Mouse (Mus musculus) CD4-positive naive resting alpha-beta T cell, adult 57 days (primary cell): ENCODE results near the gene Olfr657. TPM values are rescaled to one million over a fixed set of nuclear protein-coding genes. Genes with fewer than 3 reads are reported as not detected.

Source experiments
- total RNA-seq: library from RNA; stranded (reverse); gene quantifications from one replicate; pipeline ENCODE4 v1.2.4, GENCODE M21; 2023

Gene Olfr657
- total RNA-seq, result not detected

GRCm38 (mm10) chr7:104624494-104624893 lies at the start of gene Olfr657:
TSS of gene Olfr657 (plus strand) at chr7:104624794.

GRCm38 (mm10) chr7:104577014-104577413 lies 47.6 kb upstream of the Olfr657 start, which contains the start of gene Olfr653:
TSS of gene Olfr653 (plus strand) at chr7:104577314.

GRCm38 (mm10) chr7:104586725-104587124 lies 37.9 kb upstream of the Olfr657 start, which contains the start of gene Olfr654:
TSS of gene Olfr654 (plus strand) at chr7:104587025.

GRCm38 (mm10) chr7:104601679-104602078 lies 22.9 kb upstream of the Olfr657 start, which contains the start of gene Olfr655:
TSS of gene Olfr655 (minus strand) at chr7:104601779.

GRCm38 (mm10) chr7:104613655-104614054 lies 10.9 kb upstream of the Olfr657 start, which contains the start of gene Olfr656:
TSS of gene Olfr656 (plus strand) at chr7:104613955.

GRCm38 (mm10) chr7:104646841-104647482 lies 22.4 kb downstream of the Olfr657 start, which contains the start of gene Olfr658:
TSS of gene Olfr658 (minus strand) at chr7:104647305.

GRCm38 (mm10) chr7:104666453-104666852 lies 41.9 kb downstream of the Olfr657 start, which contains the start of gene Olfr659:
TSS of gene Olfr659 (plus strand) at chr7:104666753.

GRCm38 (mm10) chr7:104686201-104686600 lies 61.6 kb downstream of the Olfr657 start, which contains the start of gene Olfr661:
TSS of gene Olfr661 (plus strand) at chr7:104686501.

Other genes starting within 250 kb of the Olfr657 start
- 0.77 TPM for gene Trim30c, start 224.0 kb upstream of the Olfr657 start, total RNA-seq
- 58.6 TPM for gene Trim30a, start 159.6 kb upstream of the Olfr657 start, total RNA-seq
- 6.3 TPM for gene Trim30d, start 116.9 kb upstream of the Olfr657 start, total RNA-seq
- gene Olfr651, start 74.7 kb upstream of the Olfr657 start, total RNA-seq, result not detected
- not detected for gene Olfr652, start 63.9 kb upstream of the Olfr657 start, total RNA-seq
- gene Olfr653, start 47.5 kb upstream of the Olfr657 start, total RNA-seq, result not detected
- not detected for gene Olfr654, start 37.8 kb upstream of the Olfr657 start, total RNA-seq
- gene Olfr655, start 23.0 kb upstream of the Olfr657 start, total RNA-seq, result not detected
- gene Olfr656, start 10.8 kb upstream of the Olfr657 start, total RNA-seq, result not detected
- not detected for gene Olfr658, start 22.5 kb downstream of the Olfr657 start, total RNA-seq
- gene Olfr659, start 42.0 kb downstream of the Olfr657 start, total RNA-seq, result not detected
- gene Olfr661, start 61.7 kb downstream of the Olfr657 start, total RNA-seq, result not detected
- not detected for gene Usp17le, start 152.7 kb downstream of the Olfr657 start, total RNA-seq
- gene Usp17lb, start 217.8 kb downstream of the Olfr657 start, total RNA-seq, result not detected
- gene Usp17la, start 232.2 kb downstream of the Olfr657 start, total RNA-seq, result not detected